Mouse (Mus musculus): ENCODE data around the gene Hist2h3b.
"Not testable (repeated sequence)": the region's sequence is repeated elsewhere in the genome, so short reads cannot be mapped to it uniquely, and the experiment has no call there.

The Hist2h3b gene

GRCm38 (mm10) chr3:96262216-96262875, 6.1 kb upstream of the Hist2h3b start:
- DNase-seq (ENCODE audit: extremely low read depth, low read depth): peak; percentile 98

DNA sequence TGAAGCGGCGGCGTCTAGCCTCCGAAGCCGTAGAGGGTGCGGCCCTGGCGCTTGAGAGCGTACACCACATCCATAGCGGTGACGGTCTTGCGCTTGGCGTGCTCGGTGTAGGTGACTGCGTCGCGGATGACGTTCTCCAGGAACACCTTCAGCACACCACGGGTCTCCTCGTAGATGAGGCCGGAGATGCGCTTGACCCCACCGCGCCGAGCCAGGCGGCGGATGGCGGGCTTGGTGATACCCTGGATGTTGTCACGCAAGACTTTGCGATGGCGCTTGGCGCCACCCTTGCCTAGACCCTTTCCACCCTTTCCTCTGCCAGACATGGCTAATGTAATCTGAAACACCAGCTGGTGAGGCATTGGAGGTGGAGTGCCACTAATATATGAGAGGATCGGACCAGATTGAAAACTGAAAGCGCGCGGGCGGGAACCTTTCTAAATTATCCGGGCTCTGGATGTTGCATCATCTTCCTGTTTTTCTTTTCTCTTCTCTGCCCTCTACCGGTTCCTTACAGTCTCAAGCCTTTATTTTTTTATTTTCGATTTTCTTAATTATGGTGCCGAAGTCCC, 5.4 kb upstream of the Hist2h3b start, which contains the start of gene Hist2h4:
Hist2h4 (minus strand) TSS at position 333 of the 572 bp plus-strand sequence.
- peak; percentile 100 for DNase-seq (ENCODE audit: extremely low read depth, low read depth)

DNA sequence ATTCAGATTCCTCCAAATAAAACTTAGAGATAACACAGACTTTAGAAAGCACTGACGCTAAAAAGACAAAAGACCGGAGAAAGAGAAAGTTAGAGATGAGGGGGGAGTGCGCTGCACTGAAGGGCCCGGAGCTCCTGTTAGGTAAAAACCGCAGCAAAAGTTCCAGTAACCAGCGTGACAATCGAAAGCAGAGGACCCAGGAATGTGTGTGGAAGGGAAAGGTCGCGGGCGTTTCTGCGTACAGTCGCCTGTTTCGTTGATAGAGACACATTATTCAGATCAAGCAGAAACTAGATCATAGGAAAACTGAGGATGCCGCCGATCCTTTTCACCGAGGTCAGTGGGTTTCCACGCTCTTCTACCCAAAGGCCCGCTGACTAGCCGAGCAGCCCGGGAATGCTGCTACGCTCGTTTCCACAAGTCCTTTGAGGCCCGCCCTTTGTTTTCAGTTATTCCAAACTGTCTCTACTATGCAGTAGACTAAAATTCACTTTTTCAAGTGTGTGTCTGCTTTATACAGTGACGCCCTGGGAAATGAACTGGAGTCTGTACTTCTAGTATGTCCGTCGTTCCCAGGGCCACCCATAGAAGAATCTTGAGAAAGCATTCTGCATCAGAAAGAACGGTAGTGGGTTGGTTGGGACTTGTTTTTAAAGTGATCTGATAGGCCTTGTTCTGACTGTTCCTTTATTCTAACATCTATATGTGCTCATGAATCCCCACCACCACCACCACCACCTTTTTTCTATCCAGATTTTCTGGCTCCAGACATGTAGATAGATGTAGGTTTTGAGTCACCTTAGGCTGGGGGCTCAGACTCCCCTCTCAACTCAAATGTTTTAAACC, 4.7 kb upstream of the Hist2h3b start:
- DNase-seq (ENCODE audit: extremely low read depth, low read depth): peak; percentile 83

- DNase-seq (ENCODE audit: extremely low read depth, low read depth): no peak
Measured at GRCm38 (mm10) chr3:96264404-96264949, 4.0 kb upstream of the Hist2h3b start.

DNA sequence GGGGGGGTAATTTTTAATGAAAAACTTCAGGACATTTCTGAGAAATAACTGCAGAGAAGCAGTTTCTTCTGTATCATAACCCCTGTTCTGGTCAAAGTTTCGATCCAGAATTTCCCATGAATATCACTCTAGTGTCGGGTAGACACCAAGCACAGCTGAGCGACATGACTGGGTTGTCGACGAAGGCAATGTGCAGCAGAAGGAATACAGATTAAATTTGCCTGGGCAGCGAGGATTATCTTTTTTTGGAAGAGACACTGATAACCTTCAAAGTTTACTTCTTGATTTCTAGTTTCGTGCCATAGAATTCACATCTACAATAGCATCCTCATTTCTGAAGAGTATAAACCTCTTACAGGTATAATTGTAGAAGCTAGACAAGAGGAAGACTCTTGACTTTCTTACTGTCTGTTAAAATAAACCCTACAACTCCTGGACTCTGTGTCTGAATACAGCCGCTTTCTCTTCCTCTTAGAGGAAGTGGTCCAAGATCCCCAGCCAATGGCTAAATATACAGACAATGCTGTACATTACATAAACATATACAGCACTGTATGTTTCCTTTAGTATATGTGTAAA, 2.2 kb upstream of the Hist2h3b start:
- DNase-seq (ENCODE audit: extremely low read depth, low read depth): peak; percentile 84

- no peak for DNase-seq (ENCODE audit: extremely low read depth, low read depth)
Measured at GRCm38 (mm10) chr3:96267541-96267940, 913 bp upstream of the Hist2h3b start.

- not testable (repeated sequence) for DNase-seq (ENCODE audit: extremely low read depth, low read depth)
Measured at GRCm38 (mm10) chr3:96268776-96269378, 423 bp downstream of the Hist2h3b start.

GRCm38 (mm10) chr3:96269511-96270474, 1.3 kb downstream of the Hist2h3b start, which contains the start of gene Hist2h2bb:
TSS of gene Hist2h2bb (plus strand) at chr3:96269752.
- peak; percentile 100 for DNase-seq (ENCODE audit: extremely low read depth, low read depth)

DNA sequence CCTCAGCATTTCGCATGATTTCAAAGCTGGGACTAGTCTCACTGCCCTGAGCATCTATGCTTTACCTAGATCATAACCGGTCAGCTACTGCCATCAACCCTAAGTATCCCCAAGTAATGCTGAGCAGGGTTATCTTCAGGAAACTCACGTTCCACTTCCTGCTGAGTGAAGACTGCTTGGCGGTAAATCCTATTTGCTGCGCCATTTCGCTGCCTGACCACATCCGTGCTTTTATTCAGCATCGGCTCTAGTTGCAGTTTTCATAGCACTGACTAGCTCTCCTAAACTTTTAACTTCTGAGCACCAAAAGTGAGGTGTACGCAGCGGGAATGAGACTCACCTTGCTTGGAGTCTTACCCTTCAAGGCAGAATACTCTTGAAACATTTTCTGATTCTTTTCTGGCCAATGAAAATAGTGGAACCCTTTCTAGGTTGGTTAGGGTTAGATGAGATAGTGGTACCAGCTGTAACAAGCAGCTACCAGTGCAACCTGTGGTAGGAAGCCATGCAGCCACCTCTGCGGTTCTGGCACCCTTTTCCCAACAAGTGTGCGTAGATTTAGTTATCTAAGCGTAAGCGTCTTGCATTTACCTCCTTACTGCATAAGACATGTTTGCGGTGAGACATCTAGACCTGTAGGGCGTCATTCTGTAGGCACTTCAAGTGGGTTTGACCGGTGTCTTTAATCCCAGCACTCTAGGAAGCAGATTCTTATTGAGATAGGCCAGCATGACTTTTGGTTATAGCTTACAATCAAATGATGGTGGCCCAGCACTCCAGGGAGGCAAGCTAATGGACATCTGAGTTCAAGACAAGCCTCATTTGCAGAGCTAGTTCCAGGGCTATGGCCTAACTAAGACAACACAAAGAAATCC, 5.4 kb downstream of the Hist2h3b start:
- no peak for DNase-seq (ENCODE audit: extremely low read depth, low read depth)

GRCm38 (mm10) chr3:96277428-96277799, 9.0 kb downstream of the Hist2h3b start:
- peak; percentile 96 for DNase-seq (ENCODE audit: extremely low read depth, low read depth)

- peak; percentile 99 for DNase-seq (ENCODE audit: extremely low read depth, low read depth)
Measured at GRCm38 (mm10) chr3:96277800-96278624, 9.6 kb downstream of the Hist2h3b start.

DNA sequence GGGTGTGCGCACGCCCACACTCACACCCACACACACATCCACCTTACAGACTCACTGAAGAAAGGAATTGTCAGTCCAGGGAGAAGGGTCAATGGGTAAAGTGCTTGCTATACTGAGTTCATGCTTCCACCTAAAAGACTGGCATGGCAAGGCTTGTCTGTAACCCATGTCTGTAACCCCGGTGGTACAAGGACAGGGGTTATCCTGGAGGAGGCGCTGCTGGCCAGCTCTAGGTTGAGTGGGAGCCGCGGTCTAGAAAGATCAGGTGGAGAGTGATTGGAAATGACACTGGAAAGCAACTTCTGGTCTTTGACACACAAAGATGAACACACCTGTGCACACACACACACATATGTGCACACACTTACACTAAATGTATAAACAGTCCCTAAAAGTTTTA, 12.2 kb downstream of the Hist2h3b start:
- no peak for DNase-seq (ENCODE audit: extremely low read depth, low read depth)

GRCm38 (mm10) chr3:96284457-96284856, 16.0 kb downstream of the Hist2h3b start:
- DNase-seq (ENCODE audit: extremely low read depth, low read depth): no peak

- DNase-seq (ENCODE audit: extremely low read depth, low read depth): not testable (repeated sequence)
Measured at GRCm38 (mm10) chr3:96287334-96287733, 18.9 kb downstream of the Hist2h3b start.

DNA sequence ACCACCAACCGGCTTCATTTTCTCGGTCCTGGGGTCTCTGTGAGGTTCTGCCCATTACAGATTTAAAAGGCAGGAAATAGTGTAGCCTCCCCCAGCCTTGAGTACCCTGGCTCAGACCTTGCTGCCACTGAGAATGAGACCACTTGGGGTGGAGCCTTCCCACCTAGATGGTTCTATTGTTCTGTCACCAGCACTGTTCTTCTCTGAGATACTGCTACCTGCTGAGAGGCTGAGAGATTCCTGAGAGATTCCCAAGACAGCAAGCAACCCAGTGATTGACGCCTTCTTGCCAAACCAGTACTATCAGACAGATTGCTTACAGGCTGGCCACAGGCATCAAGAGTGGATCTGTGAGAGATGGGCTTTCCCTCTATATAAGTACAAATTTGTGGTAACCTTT, 20.7 kb downstream of the Hist2h3b start:
- no peak for DNase-seq (ENCODE audit: extremely low read depth, low read depth)

DNA sequence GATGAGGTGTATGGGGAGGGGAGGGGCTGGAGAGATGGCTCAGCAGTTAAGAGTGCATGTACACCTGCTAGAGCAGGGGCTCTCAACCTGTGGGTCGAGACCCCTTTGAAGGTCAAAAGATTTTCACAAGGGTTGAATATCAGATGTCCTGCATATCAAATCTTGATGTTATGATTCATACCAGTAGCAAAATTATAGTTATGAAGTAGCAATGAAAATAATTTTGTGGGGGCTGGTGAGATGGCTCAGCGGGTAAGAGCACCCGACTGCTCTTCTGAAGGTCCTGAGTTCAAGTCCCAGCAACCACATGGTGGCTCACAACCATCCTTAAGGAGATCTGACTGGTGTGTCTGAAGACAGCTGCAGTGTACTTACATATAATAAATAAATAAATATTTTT, 22.3 kb downstream of the Hist2h3b start:
- not testable (repeated sequence) for DNase-seq (ENCODE audit: extremely low read depth, low read depth)

DNA sequence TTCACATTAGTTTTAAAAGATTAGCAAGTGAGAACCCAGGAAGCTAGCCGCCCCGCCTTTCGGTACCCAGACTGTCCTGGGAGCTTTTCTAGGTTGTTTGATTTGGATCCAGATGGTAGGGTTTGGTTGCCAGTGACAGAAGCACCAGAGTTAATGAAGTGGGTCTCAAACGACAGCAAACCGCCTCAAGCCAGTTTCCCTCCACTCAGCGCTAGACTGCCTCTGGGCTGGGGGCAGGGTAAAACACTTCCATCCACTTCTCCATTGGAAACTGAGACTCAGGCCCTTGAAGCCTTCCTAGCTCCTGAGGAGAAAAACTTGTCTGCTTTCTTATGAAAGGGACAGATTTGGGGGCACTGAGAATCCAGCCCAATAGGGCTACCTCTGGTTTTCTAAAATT, 24.2 kb downstream of the Hist2h3b start:
- DNase-seq (ENCODE audit: extremely low read depth, low read depth): no peak

DNA sequence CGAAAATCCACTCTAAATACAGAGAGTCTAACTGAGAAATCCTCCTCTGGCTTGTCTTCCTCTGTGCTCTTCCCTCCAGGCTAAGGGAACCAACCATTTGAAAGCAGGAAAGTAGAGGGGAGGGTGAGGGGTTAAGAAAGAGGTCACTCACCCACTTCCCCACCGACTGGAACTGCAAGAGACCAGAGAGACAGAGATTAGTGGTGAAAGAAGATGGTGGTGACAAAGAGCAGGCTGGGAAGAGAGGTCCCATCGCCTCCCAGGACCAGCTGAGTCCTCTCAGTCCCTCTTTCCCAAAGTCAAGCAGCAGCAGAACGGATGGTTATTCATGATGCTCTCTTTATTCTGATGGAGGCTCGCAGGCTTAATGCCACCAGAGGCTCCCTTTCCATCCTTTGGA, 24.9 kb downstream of the Hist2h3b start:
- peak; percentile 43 for DNase-seq (ENCODE audit: extremely low read depth, low read depth)
